Mouse (Mus musculus) embryo, embryonic 9.5 days (tissue): ENCODE measurements around the gene Gid8.
A peak's percentile ranks its signal among the peaks of the same experiment; 100 is the strongest.
"Not testable (repeated sequence)": the region's sequence is repeated elsewhere in the genome, so short reads cannot be mapped to it uniquely, and the experiment has no call there.

Source experiments
- DNase-seq: peaks from one replicate; pipeline ENCODE4 v3.0.0-alpha.2; 2017; ENCODE audit errors: extremely low spot score

Gene Gid8

GRCm38 (mm10) chr2:180710276-180711155 lies 599 bp downstream of the Gid8 start:
- DNase-seq: no peak

- no peak for DNase-seq
These were observed 1.6 kb downstream of the Gid8 start for GRCm38 (mm10) chr2:180711527-180711926.

GRCm38 (mm10) chr2:180712037-180712689 lies 2.2 kb downstream of the Gid8 start:
- DNase-seq: no peak

DNA sequence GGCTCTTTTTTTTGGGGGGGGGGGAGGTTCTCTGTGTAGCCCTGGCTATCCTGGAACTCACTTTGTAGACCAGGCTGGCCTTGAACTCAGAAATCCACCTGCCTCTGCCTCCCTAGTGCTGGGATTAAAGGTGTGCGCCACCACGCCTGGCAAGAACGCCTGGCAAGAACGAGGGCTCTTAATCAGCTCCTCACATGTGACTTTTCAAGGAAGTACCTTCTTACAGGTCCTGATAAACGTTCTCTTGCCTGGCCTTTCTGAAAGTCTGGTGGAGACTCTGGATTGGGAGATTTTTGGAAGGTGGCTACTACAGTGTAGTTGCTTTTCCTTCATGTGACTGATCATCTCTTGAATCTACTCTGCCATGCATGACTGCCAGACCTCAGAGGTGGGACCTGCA lies 12.8 kb downstream of the Gid8 start:
- not testable (repeated sequence) for DNase-seq

DNA sequence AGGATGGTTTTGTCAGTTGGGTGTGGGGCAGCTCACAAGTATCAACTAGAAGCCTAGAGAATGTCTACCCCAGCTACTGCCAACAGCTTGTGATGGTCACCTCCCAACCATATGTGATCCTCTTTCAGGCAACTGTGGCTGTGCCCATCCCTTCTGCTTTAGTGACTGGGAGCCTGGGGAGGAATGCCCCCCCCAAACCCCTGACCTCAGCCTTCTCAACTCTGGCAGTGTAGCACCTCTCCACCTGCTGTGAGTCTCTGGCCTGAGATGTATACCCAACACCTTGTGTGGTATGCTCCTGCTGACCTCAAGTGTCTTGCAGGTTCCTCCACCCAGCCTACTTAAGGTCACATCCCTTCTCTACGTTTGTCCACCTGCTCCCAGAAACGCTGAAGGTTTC lies 13.9 kb downstream of the Gid8 start:
- DNase-seq: no peak

DNA sequence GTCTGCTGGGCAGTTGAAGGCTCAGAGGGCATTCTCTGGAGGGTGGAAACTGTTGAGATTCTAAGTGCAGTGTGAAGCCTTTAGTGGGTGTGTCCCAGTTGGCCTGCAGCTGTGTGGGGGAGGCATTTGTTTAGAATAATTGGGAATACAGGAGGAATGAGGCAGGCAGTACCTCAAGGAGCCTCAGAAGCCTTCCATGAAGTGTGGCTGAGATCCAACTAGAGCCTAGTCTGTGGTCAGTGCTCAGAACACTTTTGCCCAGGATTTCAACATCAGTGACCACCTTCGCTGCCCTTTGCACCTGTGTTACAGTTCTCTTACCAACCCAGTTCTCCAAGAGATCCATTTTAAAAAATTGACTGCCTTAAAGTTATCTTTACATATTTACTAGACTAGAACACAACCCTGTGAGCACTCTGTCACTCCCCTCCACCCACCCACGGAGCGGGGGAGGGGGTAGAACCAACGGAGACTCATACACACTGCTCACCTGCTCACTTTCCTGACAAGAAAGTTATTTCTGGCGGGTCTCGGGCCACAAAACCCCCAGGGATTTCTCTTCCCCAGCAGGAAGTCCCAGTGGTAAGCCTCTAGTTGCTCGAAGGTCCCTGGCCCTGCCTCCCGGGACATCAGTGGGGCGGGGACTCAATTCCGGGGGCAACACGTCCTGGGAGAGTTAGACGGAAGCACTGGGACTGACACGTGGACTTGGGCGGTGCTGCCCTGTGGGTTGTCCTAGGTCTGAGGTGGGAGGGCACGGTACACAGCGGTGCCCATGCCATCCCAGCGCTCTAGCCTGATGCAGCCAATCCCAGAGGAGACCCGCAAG lies 14.9 kb downstream of the Gid8 start, which contains the start of gene Slc17a9:
Slc17a9 (plus strand) TSS at position 679 of the 829 bp plus-strand sequence.
- DNase-seq: no peak

DNA sequence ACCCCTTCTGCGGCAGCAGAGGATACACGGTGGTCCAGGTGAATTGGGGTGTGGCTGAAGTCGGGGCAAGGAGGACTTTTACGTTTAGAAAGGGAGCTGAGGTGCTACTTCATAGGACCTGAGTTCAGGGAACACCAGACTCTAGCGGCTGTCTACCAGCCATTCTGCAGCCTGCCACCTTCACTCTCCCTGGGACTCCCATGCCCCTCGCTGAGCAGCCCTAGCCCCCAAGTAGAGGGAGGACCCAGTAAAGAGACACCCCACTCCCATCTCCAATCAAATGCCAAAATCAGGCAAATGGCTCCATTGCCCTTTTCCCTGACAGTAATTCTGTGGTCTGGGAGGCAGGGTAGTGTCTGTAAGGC lies 15.5 kb downstream of the Gid8 start:
- no peak for DNase-seq

DNA sequence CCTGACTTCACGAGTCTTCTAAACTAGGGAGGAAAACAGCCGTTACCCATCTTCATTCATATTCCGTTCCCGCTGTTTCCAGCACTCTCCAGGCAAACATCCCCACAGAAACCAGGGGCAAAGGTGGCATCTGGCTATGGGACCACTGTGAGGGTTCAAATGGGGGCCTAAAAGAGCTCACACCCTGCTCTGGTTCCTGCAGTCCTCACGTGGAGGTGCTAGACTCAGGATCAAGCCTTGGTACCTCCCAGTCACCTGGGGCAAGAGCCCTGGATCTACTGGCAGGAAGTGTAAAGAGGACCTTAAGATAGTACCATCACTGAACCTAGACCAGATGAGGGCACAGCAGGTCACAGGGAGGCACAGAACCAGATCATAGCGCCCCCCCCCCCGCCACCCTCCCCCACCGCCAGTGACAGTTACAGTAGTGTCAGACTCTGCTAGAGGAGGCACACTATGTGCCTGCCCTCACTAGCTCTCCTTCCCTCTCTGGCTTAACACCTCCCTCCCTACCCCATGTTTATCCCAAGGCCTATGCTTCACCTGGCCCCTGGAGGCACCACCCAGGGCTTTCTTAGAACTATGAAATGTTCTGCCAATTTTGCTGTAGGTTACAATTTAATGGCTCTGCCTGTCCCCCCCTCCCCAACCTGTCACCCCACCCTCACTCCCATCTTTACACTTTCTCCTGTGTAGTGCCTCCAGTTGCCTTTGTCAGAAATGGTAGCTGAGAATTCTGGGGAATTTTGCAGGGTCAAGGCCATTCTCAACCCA lies 16.1 kb downstream of the Gid8 start:
- no peak for DNase-seq

DNA sequence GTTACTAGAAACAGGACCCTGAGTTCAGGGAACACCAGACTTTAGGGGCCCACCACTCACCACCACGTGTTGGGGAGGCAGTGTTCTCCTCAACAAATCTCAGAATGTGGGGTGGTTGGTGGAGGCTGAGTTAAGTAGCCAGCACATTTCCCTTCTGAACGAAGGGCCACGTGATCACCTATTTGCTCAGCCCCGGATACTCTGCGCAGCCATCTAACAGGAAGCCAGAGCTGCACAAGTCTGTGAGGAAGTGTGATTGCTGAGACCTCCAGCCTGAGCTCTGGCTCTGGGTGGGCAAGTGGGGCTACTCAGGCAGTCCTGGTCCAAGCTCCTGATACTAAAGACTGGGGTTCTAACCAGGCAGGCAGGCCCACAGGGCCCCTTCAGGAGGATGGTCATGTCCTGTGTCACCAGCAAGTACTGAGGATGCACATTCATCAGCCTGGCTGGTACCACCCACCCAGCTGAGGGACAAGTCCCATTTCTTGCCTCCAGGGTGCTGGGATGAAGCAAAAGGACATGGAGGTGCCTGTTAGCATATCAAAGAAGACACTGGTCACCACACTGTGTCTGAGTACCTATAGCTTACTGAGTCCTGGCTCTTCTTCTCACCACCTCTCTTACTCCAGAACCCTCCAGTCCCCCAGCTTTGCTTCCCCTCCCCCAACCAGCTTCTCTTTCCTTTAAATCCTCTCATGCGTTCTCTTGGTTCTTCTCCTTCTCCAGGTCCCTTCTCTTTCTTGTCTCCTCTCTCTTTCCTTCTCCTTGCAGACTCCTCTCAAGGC lies 16.9 kb downstream of the Gid8 start:
- no peak for DNase-seq

- no peak for DNase-seq
These were observed 17.7 kb downstream of the Gid8 start for GRCm38 (mm10) chr2:180727613-180728021.

DNA sequence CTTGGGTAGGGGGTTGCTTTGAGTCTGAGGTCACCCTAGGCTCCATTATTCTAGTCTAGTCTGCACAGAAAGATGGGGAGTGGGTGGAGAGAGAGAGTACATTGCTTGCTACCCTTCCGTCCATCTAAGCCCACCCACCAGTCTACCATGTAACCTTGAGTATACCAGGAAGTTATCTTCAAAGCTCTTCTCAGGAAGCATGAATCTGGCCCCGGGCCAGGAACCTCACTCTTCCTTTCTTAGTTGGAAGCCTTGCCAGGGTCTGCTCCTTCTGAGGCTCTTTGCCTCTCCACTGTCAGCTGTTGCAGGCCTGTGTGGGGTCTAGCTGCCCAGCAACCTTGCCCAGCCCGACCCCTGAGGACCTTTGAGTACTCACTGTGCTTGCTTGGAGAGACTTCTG lies 21.1 kb downstream of the Gid8 start:
- DNase-seq: no peak

GRCm38 (mm10) chr2:180731984-180732383 lies 22.1 kb downstream of the Gid8 start:
- no peak for DNase-seq

DNA sequence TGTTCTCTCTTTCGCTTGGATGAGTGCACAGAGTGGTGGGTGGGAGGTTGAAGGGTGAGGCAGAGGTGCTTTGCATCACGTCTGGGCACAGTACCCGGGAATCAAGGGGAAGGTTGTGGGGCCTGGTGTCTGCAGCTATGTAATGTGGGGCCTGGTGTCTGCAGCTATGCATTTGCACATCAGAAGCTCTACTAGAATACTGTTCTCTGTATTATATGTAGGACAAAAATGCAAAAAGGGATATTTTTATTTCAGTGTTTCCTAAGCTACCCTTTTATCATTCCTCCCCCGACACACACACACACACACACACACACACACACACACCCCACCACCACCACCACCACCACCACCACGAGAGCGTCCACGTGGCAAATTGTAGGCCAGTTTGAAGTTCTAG lies 25.3 kb downstream of the Gid8 start:
- DNase-seq: no peak

DNA sequence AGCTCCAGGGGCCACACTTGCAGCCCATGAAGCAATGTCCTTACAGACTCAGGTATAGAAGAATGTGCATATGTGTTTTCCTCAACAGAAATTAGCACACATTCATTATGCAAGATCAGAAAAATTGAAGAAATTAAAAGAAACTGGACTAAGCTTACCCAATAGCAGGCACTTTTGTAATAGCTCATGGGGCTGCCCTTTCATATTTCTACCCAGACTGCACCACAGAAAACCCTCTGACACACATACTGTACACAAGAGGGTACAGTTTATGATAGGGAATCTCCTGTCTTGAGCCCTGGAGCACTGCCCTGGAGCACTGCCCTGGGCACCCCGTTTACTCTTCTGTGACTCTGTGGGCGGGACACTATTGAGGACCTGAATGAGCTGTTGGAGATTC lies 28.1 kb downstream of the Gid8 start:
- no peak for DNase-seq

GRCm38 (mm10) chr2:180740349-180740748 lies 30.4 kb downstream of the Gid8 start:
- DNase-seq: no peak

DNA sequence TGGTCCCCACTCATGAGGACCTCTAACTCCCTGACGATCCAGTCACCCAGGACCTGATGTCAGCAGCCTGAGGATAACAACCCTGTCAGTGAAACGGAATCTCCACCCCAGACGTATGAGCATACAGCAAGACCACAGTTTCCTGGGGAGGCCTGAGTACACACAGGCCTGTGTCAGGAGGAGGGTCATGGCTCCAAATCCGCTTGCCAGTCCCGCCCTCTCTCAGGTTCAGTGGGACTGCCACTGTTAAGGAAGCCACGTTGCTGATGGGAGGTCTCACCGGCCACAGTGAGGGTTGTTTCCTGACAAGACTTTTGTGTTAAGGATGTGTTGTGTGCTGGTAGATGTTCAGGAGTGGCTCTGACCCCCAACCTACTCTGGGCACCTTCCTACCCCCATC lies 31.5 kb downstream of the Gid8 start:
- no peak for DNase-seq

GRCm38 (mm10) chr2:180742820-180743219 lies 32.9 kb downstream of the Gid8 start:
- DNase-seq: no peak

DNA sequence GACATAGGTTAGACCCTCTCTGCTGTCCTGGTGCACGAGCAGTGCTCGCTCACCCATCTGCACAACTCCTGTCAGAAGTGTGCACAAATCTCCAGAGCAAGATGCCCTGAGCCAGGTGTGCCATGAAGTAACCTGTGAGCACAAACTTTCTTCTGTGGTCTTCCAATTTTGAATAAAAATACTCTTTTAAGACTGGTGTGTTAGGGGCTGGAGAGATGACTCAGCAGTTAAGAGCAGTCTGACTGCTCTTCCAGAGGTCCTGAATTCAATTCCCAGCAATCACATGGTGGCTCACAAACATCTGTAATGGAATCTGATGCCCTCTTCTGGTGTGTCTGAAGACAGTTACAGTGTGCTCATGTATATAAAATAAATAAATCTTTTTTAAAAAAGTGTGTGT lies 33.4 kb downstream of the Gid8 start:
- no peak for DNase-seq

DNA sequence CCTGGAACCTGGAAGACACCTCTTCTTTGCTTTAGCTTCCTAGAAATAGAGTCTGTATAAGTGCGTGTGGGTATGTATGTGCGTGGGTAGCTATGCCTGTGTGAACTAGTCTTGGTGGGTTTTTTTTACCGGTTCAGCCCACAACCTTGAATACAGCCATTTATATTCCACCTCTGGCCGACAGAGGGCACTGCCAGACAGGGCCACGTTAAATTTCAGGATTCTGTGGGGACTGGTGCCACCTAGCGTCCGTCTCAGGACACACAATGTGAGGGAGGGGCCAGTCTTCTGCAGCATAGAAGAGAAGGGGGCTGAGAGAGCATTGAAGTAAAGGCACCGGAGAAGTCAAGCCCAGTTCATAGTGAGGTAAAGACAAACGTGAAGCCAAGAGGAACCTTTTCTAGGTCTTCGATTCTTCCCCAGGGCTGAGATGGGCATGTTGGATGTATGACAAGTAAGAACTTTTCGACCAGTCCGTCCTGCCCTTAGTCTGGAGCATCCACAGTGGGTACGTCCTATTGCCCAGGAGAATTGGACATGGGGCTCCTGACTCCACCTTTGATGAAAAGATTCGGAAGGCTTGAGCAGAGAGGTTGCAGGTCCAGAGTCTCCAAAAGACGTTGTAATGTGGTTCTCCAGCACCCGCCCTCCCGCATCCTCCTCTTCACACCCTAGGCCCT lies 35.5 kb downstream of the Gid8 start:
- peak; percentile 84 for DNase-seq

GRCm38 (mm10) chr2:180746569-180747192 lies 36.8 kb downstream of the Gid8 start:
- no peak for DNase-seq
